In the genomic region with DNA sequence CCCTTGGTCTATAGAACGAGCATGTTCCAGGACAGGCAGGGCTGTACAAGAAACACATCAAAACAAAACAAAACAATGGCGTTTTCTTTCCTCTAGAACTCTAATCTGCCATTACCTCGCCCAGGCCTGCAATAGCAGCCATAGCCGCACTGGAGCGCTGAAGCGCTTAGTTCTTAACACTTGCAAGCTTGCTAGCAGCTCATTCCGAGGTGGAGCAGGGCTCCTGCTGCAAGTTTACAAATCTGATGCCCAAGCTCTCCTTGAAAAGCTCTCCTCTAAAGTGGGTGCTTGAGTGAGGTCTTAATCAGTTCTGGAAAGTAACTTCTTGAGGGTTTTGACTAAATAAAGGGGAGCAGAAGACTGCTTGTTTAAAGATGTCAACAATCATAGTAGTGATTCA, we compare ENCODE assay signal across 8 mouse cellular contexts.
DNase-seq lines count a peak whose midpoint lies in the region; ATAC-seq and TF ChIP-seq lines count a peak whose summit lies in the region.

No protein-coding gene starts in this region.

- no peaks in the 10 kb centered on the region for H3K4me1 ChIP-seq in liver, embryonic 14.5 days (replicated peaks; ENCODE audit: control insufficient read depth in 2 of 2, insufficient read depth in 2 of 2, low read length in 1 of 2)

- whole genome bisulfite sequencing in liver, embryonic 14.5 days (ENCODE audit: insufficient replicate concordance) = 57% methylated on average over 7 of the region's 7 CpGs

- H3K4me2 ChIP-seq in liver, embryonic 14.5 days (ENCODE audit: low read depth) = no peak overlapping the region

- no peaks in the 10 kb centered on the region for H3K36me3 ChIP-seq in liver, embryonic 14.5 days (replicated peaks; ENCODE audit: control insufficient read depth, insufficient read depth, low read depth)

- no peak overlapping the region for H3K4me3 ChIP-seq in liver, embryonic 14.5 days (ENCODE audit: insufficient read depth in 1 of 2, low read depth in 2 of 2, low read length in 2 of 2)

- peak; percentile 68 to 75 for DNase-seq in cerebellum, postnatal 14 days
- DNase-seq in cerebellum, adult 11 months = no peak
- DNase-seq in layer of hippocampus, adult 11-12 months (ENCODE audit: low spot score) = peak; percentile 41
- no peak for DNase-seq in layer of hippocampus, adult 9-10 months (ENCODE audit: low spot score)
- DNase-seq in embryo, embryonic 11 days = peak; percentile 37
- DNase-seq in liver, embryonic 14.5 days (ENCODE audit: low read depth in 3 of 3, low spot score in 3 of 3) = no peak
- no peak for DNase-seq in natural killer cell, adult 2 months (ENCODE audit: low spot score in 2 of 2)

- H3K27me3 ChIP-seq in liver, embryonic 14.5 days (ENCODE audit: control insufficient read depth, insufficient read depth, low read length) = no peaks in the 10 kb centered on the region

- TF ChIP-seq EP300 in liver, embryonic 14.5 days (IDR thresholded peaks at IDR 0.05; ENCODE audit: low read depth) = no peak

- H3K9me3 ChIP-seq in liver, embryonic 14.5 days (ENCODE audit: control insufficient read depth, low read length) = no peaks in the 10 kb centered on the region

- TF ChIP-seq CTCF in liver, embryonic 14.5 days (IDR thresholded peaks at IDR 0.05; ENCODE audit: low read depth) = 0 out of 2 replicates have a peak, but pooled peaks have one; percentile 15

- no peak overlapping the region for H3K9ac ChIP-seq in liver, embryonic 14.5 days (replicated peaks)

- ATAC-seq in liver, embryonic 14.5 days (ENCODE audit: insufficient read depth) = no peak
- ATAC-seq in monocyte, adult 5-6 weeks (replicated peaks; ENCODE audit: insufficient number of reproducible peaks, low FRiP score, low TSS enrichment, poor library complexity, severe bottlenecking) = no peak

- no peak overlapping the region for H3K27ac ChIP-seq in liver, embryonic 14.5 days

Comparison
In these comparisons a context has a peak if more than half of its experiments do, and no peak if none do; other contexts are left out.
1. DNase-seq: peak in cerebellum, postnatal 14 days (2 of 2), layer of hippocampus, adult 11-12 months (single experiment) and embryo, embryonic 11 days (single experiment); none in cerebellum, adult 11 months (single experiment), layer of hippocampus, adult 9-10 months (single experiment), liver, embryonic 14.5 days (0 of 3) and natural killer cell, adult 2 months (0 of 2).